Mouse (Mus musculus): Measurements from ENCODE around the gene Olfr1513. TPM values are rescaled to one million over a fixed set of nuclear protein-coding genes. Genes with fewer than 3 reads are reported as not detected.
"Not testable (repeated sequence)": the region's sequence is repeated elsewhere in the genome, so short reads cannot be mapped to it uniquely, and the experiment has no call there.

Gene Olfr1513
- polyA plus RNA-seq (2015; fragmentation: Nextera tagmentation; extraction: Ambion mirVana), result not detected in 2 replicates

- no peak within 1 kb of the TSS for H3K4me3 ChIP-seq
- no peaks in the 10 kb centered on the region for H3K9me3 ChIP-seq
- H3K27me3 ChIP-seq, result no peaks in the 10 kb centered on the region
- H3K4me1 ChIP-seq (replicated peaks), result no peaks in the 10 kb centered on the region
- H3K36me3 ChIP-seq, result no peaks in the 10 kb centered on the region
- no peak within 1 kb of the TSS for H3K27ac ChIP-seq
- no peak for ATAC-seq (ENCODE audit: low FRiP score)
- H3K9ac ChIP-seq, result no peak within 1 kb of the TSS
- H3K4me2 ChIP-seq, result no peak within 1 kb of the TSS
- WGBS, result 84% methylated on average over 4 of the region's 4 CpGs
These were observed at the start of gene Olfr1513 for GRCm38 (mm10) chr14:52356308-52356707. TSS of gene Olfr1513 (minus strand) at chr14:52356408.

- Histone ChIP-seq H3K9me3 (no peaks in the 10 kb centered on the region), H3K27me3 (no peaks in the 10 kb centered on the region), H3K4me2 (no peak within 1 kb of the TSS), H3K27ac (no peak within 1 kb of the TSS), H3K4me3 (no peak within 1 kb of the TSS), H3K4me1 (replicated peaks) (no peaks in the 10 kb centered on the region), H3K9ac (no peak within 1 kb of the TSS), H3K36me3 (no peaks in the 10 kb centered on the region)
- ATAC-seq (ENCODE audit: low FRiP score), result no peak
- 80% methylated on average over 4 of the region's 4 CpGs for WGBS
These were observed 41.1 kb upstream of the Olfr1513 start, which contains the start of gene Olfr1511 for GRCm38 (mm10) chr14:52397279-52397678. TSS of gene Olfr1511 (minus strand) at chr14:52397379.

GRCm38 (mm10) chr14:52390084-52390848, 34.1 kb upstream of the Olfr1513 start:
- WGBS, result 91% methylated on average over 9 of the region's 9 CpGs
- not testable (repeated sequence) for H3K9me3 ChIP-seq; H3K27ac ChIP-seq; H3K4me1 ChIP-seq (replicated peaks); H3K4me3 ChIP-seq; H3K4me2 ChIP-seq; H3K27me3 ChIP-seq; ATAC-seq (ENCODE audit: low FRiP score); H3K9ac ChIP-seq; H3K36me3 ChIP-seq

- no peak within 1 kb of the TSS for H3K4me2 ChIP-seq
- no peaks in the 10 kb centered on the region for H3K9me3 ChIP-seq
- WGBS, result 84% methylated on average over 2 of the region's 2 CpGs
- H3K4me1 ChIP-seq (replicated peaks), result no peaks in the 10 kb centered on the region
- no peak within 1 kb of the TSS for H3K27ac ChIP-seq
- no peak within 1 kb of the TSS for H3K4me3 ChIP-seq
- no peaks in the 10 kb centered on the region for H3K36me3 ChIP-seq
- no peak within 1 kb of the TSS for H3K9ac ChIP-seq
- no peaks in the 10 kb centered on the region for H3K27me3 ChIP-seq
- ATAC-seq (ENCODE audit: low FRiP score), result no peak
These were observed 22.9 kb upstream of the Olfr1513 start, which contains the start of gene Olfr1512 for GRCm38 (mm10) chr14:52379068-52379467. TSS of gene Olfr1512 (minus strand) at chr14:52379168.

GRCm38 (mm10) chr14:52368741-52369140, 12.5 kb upstream of the Olfr1513 start:
- H3K27me3 ChIP-seq, result no peaks in the 10 kb centered on the region
- H3K27ac ChIP-seq, result no peak overlapping the region
- ATAC-seq (ENCODE audit: low FRiP score), result no peak
- H3K4me2 ChIP-seq, result no peak overlapping the region
- WGBS, result 89% methylated on average over 3 of the region's 3 CpGs
- H3K9ac ChIP-seq, result no peak overlapping the region
- no peaks in the 10 kb centered on the region for H3K4me1 ChIP-seq (replicated peaks)
- no peak overlapping the region for H3K4me3 ChIP-seq
- H3K36me3 ChIP-seq, result no peaks in the 10 kb centered on the region
- H3K9me3 ChIP-seq, result no peaks in the 10 kb centered on the region

GRCm38 (mm10) chr14:52339512-52339852, 16.7 kb downstream of the Olfr1513 start:
- H3K4me1 ChIP-seq (replicated peaks), result 0 out of 2 replicates have a peak, but pooled peaks cover 5% of the 10 kb centered on the region
- no peaks in the 10 kb centered on the region for H3K36me3 ChIP-seq
- peak overlapping the region; percentile 63 for H3K9ac ChIP-seq
- H3K27me3 ChIP-seq, result no peaks in the 10 kb centered on the region
- WGBS, result 77% methylated on average over 6 of the region's 6 CpGs
- 0 out of 2 replicates have a peak, but pooled peaks have one; percentile 15 for ATAC-seq (ENCODE audit: low FRiP score)
- H3K4me3 ChIP-seq, result peak overlapping the region; percentile 29
- H3K27ac ChIP-seq, result peak overlapping the region; percentile 66; the same call in 1 of the 2 replicates
- no peaks in the 10 kb centered on the region for H3K9me3 ChIP-seq
- peak overlapping the region; percentile 48 for H3K4me2 ChIP-seq

- WGBS, result 29% methylated on average over 21 of the region's 21 CpGs
- ATAC-seq (ENCODE audit: low FRiP score), result peak; percentile 78
- no peaks in the 10 kb centered on the region for H3K9me3 ChIP-seq
- H3K27ac ChIP-seq, result peak overlapping the region; percentile 66; the same call in 1 of the 2 replicates
- H3K36me3 ChIP-seq, result no peaks in the 10 kb centered on the region
- H3K9ac ChIP-seq, result peak overlapping the region; percentile 63
- peak overlapping the region; percentile 48 for H3K4me2 ChIP-seq
- H3K27me3 ChIP-seq, result no peaks in the 10 kb centered on the region
- 0 out of 2 replicates have a peak, but pooled peaks cover 5% of the 10 kb centered on the region for H3K4me1 ChIP-seq (replicated peaks)
- H3K4me3 ChIP-seq, result peak overlapping the region; percentile 29
These were observed 17.3 kb downstream of the Olfr1513 start for GRCm38 (mm10) chr14:52338751-52339511.

- no peak overlapping the region for H3K4me2 ChIP-seq
- H3K27me3 ChIP-seq, result no peaks in the 10 kb centered on the region
- H3K9me3 ChIP-seq, result no peaks in the 10 kb centered on the region
- no peak overlapping the region for H3K4me3 ChIP-seq
- no peak for ATAC-seq (ENCODE audit: low FRiP score)
- H3K36me3 ChIP-seq, result no peaks in the 10 kb centered on the region
- no peak overlapping the region for H3K9ac ChIP-seq
- peaks cover 15% of the 10 kb centered on the region for H3K4me1 ChIP-seq (replicated peaks)
- 28% methylated on average over 3 of the region's 3 CpGs for WGBS
- H3K27ac ChIP-seq, result 0 out of 2 replicates have a peak overlapping the region, but pooled peaks have one; percentile 30
These were observed 24.0 kb downstream of the Olfr1513 start for GRCm38 (mm10) chr14:52332171-52332570.

- Histone ChIP-seq H3K36me3 (no peaks in the 10 kb centered on the region), H3K9ac (no peak overlapping the region), H3K9me3 (no peaks in the 10 kb centered on the region), H3K27ac (peak overlapping the region; percentile 61), H3K4me3 (no peak overlapping the region), H3K4me1 (replicated peaks) (peaks cover 23% of the 10 kb centered on the region), H3K4me2 (no peak overlapping the region), H3K27me3 (no peaks in the 10 kb centered on the region)
- ATAC-seq (ENCODE audit: low FRiP score), result no peak
- WGBS, result 5% methylated on average over 4 of the region's 4 CpGs
These were observed 25.0 kb downstream of the Olfr1513 start for GRCm38 (mm10) chr14:52331069-52331750.

GRCm38 (mm10) chr14:52327910-52328812, 28.0 kb downstream of the Olfr1513 start, which contains the start of gene Sall2:
TSS of gene Sall2 (minus strand) at chr14:52328762.
- ATAC-seq (ENCODE audit: low FRiP score), result peak; percentile 70
- under 1% methylated on average over 26 of the region's 26 CpGs for WGBS

GRCm38 (mm10) chr14:52327375-52327901, 28.8 kb downstream of the Olfr1513 start:
- Histone ChIP-seq H3K9ac (peak overlapping the region; percentile 76), H3K36me3 (no peaks in the 10 kb centered on the region), H3K4me1 (replicated peaks) (peaks cover 33% of the 10 kb centered on the region), H3K4me2 (peak overlapping the region; percentile 88), H3K27ac (peak overlapping the region; percentile 85), H3K4me3 (peak overlapping the region; percentile 53), H3K27me3 (no peaks in the 10 kb centered on the region), H3K9me3 (no peaks in the 10 kb centered on the region)
- under 1% methylated on average over 14 of the region's 14 CpGs for WGBS
- ATAC-seq (ENCODE audit: low FRiP score), result peak; percentile 59

More at GRCm38 (mm10) chr14:52327910-52328812, 28.0 kb downstream of the Olfr1513 start, which contains the start of gene Sall2:
- H3K9me3 ChIP-seq, result no peaks in the 10 kb centered on the region
- no peaks in the 10 kb centered on the region for H3K27me3 ChIP-seq
- H3K36me3 ChIP-seq, result no peaks in the 10 kb centered on the region
- H3K4me1 ChIP-seq (replicated peaks), result peaks cover 33% of the 10 kb centered on the region
- peak within 1 kb of the TSS; percentile 53 for H3K4me3 ChIP-seq
- peak within 1 kb of the TSS; percentile 88 for H3K4me2 ChIP-seq
- H3K9ac ChIP-seq, result peak within 1 kb of the TSS; percentile 76
- peak within 1 kb of the TSS; percentile 85 for H3K27ac ChIP-seq
